Mouse (Mus musculus): ENCODE results near the gene Zfhx2. TPM values are rescaled to one million over a fixed set of nuclear protein-coding genes. Genes with fewer than 3 reads are reported as not detected.

Zfhx2 gene
- polyA plus RNA-seq (2015; fragmentation: Nextera tagmentation; extraction: Ambion mirVana) = 4.3 and 6.0 TPM in 2 replicates

GRCm38 (mm10) chr14:55092011-55092577 is at the start of gene Zfhx2:
Zfhx2 (minus strand) TSS chr14:55092324.
- Histone ChIP-seq H3K36me3 (ENCODE audit: insufficient read depth, low read length) (no peaks in the 10 kb centered on the region), H3K27ac (ENCODE audit: low read length) (peak within 1 kb of the TSS; percentile 79), H3K4me2 (replicated peaks; ENCODE audit: low read depth, low read length) (peak within 1 kb of the TSS; percentile 75), H3K4me1 (ENCODE audit: insufficient read depth, low read length) (peaks cover 25% of the 10 kb centered on the region), H3K9me3 (ENCODE audit: low read length) (no peaks in the 10 kb centered on the region), H3K27me3 (ENCODE audit: insufficient read depth, low read length) (no peaks in the 10 kb centered on the region), H3K4me3 (ENCODE audit: low read length) (peak within 1 kb of the TSS; percentile 63), H3K9ac (replicated peaks; ENCODE audit: low read length) (peak within 1 kb of the TSS; percentile 72)
- ATAC-seq (ENCODE audit: low FRiP score, low TSS enrichment) = peak; percentile 89
- WGBS = under 1% methylated on average over 34 of the region's 34 CpGs

DNA sequence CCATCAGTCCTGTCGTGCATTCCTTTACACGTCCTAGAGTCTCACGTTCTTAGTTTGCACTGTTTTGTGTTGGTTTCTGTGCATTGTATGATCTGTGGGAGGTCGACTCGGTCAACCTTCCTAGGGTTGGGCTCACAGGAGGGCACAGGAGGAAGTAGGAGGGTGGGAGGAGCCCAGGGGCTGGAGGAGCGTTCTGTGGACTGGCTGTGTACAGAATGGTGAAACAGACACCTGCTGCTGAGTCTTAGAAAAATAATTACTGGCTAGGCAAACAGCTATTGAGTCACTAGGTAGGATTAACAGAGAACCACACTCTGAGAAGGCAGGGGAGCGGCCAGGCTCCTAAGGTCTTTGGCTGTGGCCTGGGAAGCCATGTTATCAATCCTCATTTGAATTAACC is 47.2 kb upstream of the Zfhx2 start:
- peak overlapping the region; percentile 9; the same call in 1 of the 2 replicates for H3K9ac ChIP-seq (replicated peaks; ENCODE audit: low read length)
- H3K4me3 ChIP-seq (ENCODE audit: low read length) = no peak overlapping the region
- 41% methylated on average over 7 of the region's 7 CpGs for WGBS
- no peaks in the 10 kb centered on the region for H3K9me3 ChIP-seq (ENCODE audit: low read length)
- ATAC-seq (ENCODE audit: low FRiP score, low TSS enrichment) = peak; percentile 70
- peak overlapping the region; percentile 19; the same call in 1 of the 2 replicates for H3K4me2 ChIP-seq (replicated peaks; ENCODE audit: low read depth, low read length)
- no peaks in the 10 kb centered on the region for H3K27me3 ChIP-seq (ENCODE audit: insufficient read depth, low read length)
- no peaks in the 10 kb centered on the region for H3K36me3 ChIP-seq (ENCODE audit: insufficient read depth, low read length)
- H3K27ac ChIP-seq (ENCODE audit: low read length) = peak overlapping the region; percentile 33; the same call in 1 of the 2 replicates
- peaks cover 13% of the 10 kb centered on the region; the same call in 1 of the 2 replicates for H3K4me1 ChIP-seq (ENCODE audit: insufficient read depth, low read length)

DNA sequence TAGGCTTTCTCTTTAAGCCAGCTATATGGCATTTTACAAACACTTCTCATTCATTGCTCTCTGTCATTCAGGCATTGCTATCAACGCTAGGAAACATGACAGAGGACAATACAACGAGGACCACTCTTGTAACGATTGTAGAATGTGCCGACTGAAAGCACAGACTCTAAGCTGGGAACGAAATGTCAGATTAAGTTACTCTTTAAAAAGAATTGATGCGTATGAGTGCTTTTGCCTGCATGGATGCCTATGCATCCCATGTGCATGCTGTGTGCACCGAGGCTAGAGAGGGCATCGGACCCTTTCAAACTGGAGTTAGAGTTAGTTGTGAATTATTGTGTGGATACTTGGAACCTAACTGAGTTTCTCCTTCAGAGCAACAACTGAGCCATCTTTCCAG is 43.6 kb upstream of the Zfhx2 start:
- Histone ChIP-seq H3K9ac (replicated peaks; ENCODE audit: low read length) (no peak overlapping the region), H3K4me3 (ENCODE audit: low read length) (no peak overlapping the region), H3K4me1 (ENCODE audit: insufficient read depth, low read length) (peaks cover 13% of the 10 kb centered on the region; the same call in 1 of the 2 replicates), H3K27ac (ENCODE audit: low read length) (no peak overlapping the region), H3K9me3 (ENCODE audit: low read length) (no peaks in the 10 kb centered on the region), H3K4me2 (replicated peaks; ENCODE audit: low read depth, low read length) (no peak overlapping the region), H3K36me3 (ENCODE audit: insufficient read depth, low read length) (no peaks in the 10 kb centered on the region), H3K27me3 (ENCODE audit: insufficient read depth, low read length) (no peaks in the 10 kb centered on the region)
- 42% methylated on average over 8 of the region's 8 CpGs for WGBS
- no peak for ATAC-seq (ENCODE audit: low FRiP score, low TSS enrichment)

GRCm38 (mm10) chr14:55126521-55126920 is 34.4 kb upstream of the Zfhx2 start:
- peaks cover 6% of the 10 kb centered on the region for H3K4me1 ChIP-seq (ENCODE audit: insufficient read depth, low read length)
- no peak overlapping the region for H3K9ac ChIP-seq (replicated peaks; ENCODE audit: low read length)
- H3K36me3 ChIP-seq (ENCODE audit: insufficient read depth, low read length) = no peaks in the 10 kb centered on the region
- no peak for ATAC-seq (ENCODE audit: low FRiP score, low TSS enrichment)
- H3K27me3 ChIP-seq (ENCODE audit: insufficient read depth, low read length) = no peaks in the 10 kb centered on the region
- H3K4me2 ChIP-seq (replicated peaks; ENCODE audit: low read depth, low read length) = no peak overlapping the region
- no peak overlapping the region for H3K27ac ChIP-seq (ENCODE audit: low read length)
- WGBS = 86% methylated on average over 7 of the region's 7 CpGs
- H3K4me3 ChIP-seq (ENCODE audit: low read length) = no peak overlapping the region
- H3K9me3 ChIP-seq (ENCODE audit: low read length) = no peaks in the 10 kb centered on the region

- no peaks in the 10 kb centered on the region for H3K36me3 ChIP-seq (ENCODE audit: insufficient read depth, low read length)
- WGBS = 85% methylated on average over 5 of the region's 5 CpGs
- H3K9me3 ChIP-seq (ENCODE audit: low read length) = no peaks in the 10 kb centered on the region
- H3K27ac ChIP-seq (ENCODE audit: low read length) = no peak overlapping the region
- peaks cover 6% of the 10 kb centered on the region for H3K4me1 ChIP-seq (ENCODE audit: insufficient read depth, low read length)
- no peak for ATAC-seq (ENCODE audit: low FRiP score, low TSS enrichment)
- H3K9ac ChIP-seq (replicated peaks; ENCODE audit: low read length) = no peak overlapping the region
- H3K4me3 ChIP-seq (ENCODE audit: low read length) = no peak overlapping the region
- no peak overlapping the region for H3K4me2 ChIP-seq (replicated peaks; ENCODE audit: low read depth, low read length)
- H3K27me3 ChIP-seq (ENCODE audit: insufficient read depth, low read length) = no peaks in the 10 kb centered on the region
These were observed 33.6 kb upstream of the Zfhx2 start for GRCm38 (mm10) chr14:55125711-55126110.

GRCm38 (mm10) chr14:55122359-55122758 is 30.2 kb upstream of the Zfhx2 start:
- no peaks in the 10 kb centered on the region for H3K27me3 ChIP-seq (ENCODE audit: insufficient read depth, low read length)
- H3K36me3 ChIP-seq (ENCODE audit: insufficient read depth, low read length) = no peaks in the 10 kb centered on the region
- H3K9ac ChIP-seq (replicated peaks; ENCODE audit: low read length) = no peak overlapping the region
- WGBS = 48% methylated on average over 8 of the region's 8 CpGs
- H3K4me2 ChIP-seq (replicated peaks; ENCODE audit: low read depth, low read length) = peak overlapping the region; percentile 28
- no peaks in the 10 kb centered on the region for H3K9me3 ChIP-seq (ENCODE audit: low read length)
- H3K4me1 ChIP-seq (ENCODE audit: insufficient read depth, low read length) = peaks cover 6% of the 10 kb centered on the region
- no peak for ATAC-seq (ENCODE audit: low FRiP score, low TSS enrichment)
- peak overlapping the region; percentile 5; the same call in 1 of the 2 replicates for H3K4me3 ChIP-seq (ENCODE audit: low read length)
- no peak overlapping the region for H3K27ac ChIP-seq (ENCODE audit: low read length)

GRCm38 (mm10) chr14:55121947-55122346 is 29.8 kb upstream of the Zfhx2 start:
- Histone ChIP-seq H3K9ac (replicated peaks; ENCODE audit: low read length) (no peak overlapping the region), H3K4me3 (ENCODE audit: low read length) (peak overlapping the region; percentile 5; the same call in 1 of the 2 replicates), H3K27me3 (ENCODE audit: insufficient read depth, low read length) (no peaks in the 10 kb centered on the region), H3K4me1 (ENCODE audit: insufficient read depth, low read length) (peaks cover 6% of the 10 kb centered on the region), H3K27ac (ENCODE audit: low read length) (no peak overlapping the region), H3K36me3 (ENCODE audit: insufficient read depth, low read length) (no peaks in the 10 kb centered on the region), H3K4me2 (replicated peaks; ENCODE audit: low read depth, low read length) (peak overlapping the region; percentile 28), H3K9me3 (ENCODE audit: low read length) (no peaks in the 10 kb centered on the region)
- 6% methylated on average over 5 of the region's 5 CpGs for WGBS
- ATAC-seq (ENCODE audit: low FRiP score, low TSS enrichment) = peak; percentile 92

GRCm38 (mm10) chr14:55119421-55120134 is 27.5 kb upstream of the Zfhx2 start:
- WGBS = 77% methylated on average over 4 of the region's 4 CpGs
- H3K9me3 ChIP-seq (ENCODE audit: low read length) = no peaks in the 10 kb centered on the region
- no peak overlapping the region for H3K4me2 ChIP-seq (replicated peaks; ENCODE audit: low read depth, low read length)
- peaks cover 14% of the 10 kb centered on the region for H3K27me3 ChIP-seq (ENCODE audit: insufficient read depth, low read length)
- no peak overlapping the region for H3K4me3 ChIP-seq (ENCODE audit: low read length)
- ATAC-seq (ENCODE audit: low FRiP score, low TSS enrichment) = no peak
- H3K9ac ChIP-seq (replicated peaks; ENCODE audit: low read length) = no peak overlapping the region
- peaks cover 20% of the 10 kb centered on the region for H3K4me1 ChIP-seq (ENCODE audit: insufficient read depth, low read length)
- no peaks in the 10 kb centered on the region for H3K36me3 ChIP-seq (ENCODE audit: insufficient read depth, low read length)
- H3K27ac ChIP-seq (ENCODE audit: low read length) = no peak overlapping the region

DNA sequence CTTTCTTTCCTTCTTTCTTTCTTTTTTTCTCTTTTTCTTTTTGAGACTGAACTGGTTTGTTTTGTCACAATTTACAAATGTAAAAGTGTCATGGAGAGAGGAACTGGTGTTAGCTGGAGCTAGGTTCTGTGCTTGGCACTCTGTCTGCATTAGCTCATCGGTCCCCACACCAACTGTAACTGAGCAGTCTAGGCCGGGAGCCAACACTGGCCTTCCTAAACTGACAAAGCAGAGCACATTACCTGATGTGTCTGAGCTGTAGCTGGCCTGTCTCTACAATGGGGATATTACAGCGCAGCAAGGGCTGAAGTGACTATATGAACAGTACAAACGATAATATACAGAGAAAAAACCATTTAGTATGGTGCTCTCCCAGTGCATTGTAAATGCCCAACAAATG is 26.7 kb upstream of the Zfhx2 start:
- Histone ChIP-seq H3K27me3 (ENCODE audit: insufficient read depth, low read length) (peaks cover 21% of the 10 kb centered on the region), H3K4me3 (ENCODE audit: low read length) (no peak overlapping the region), H3K9ac (replicated peaks; ENCODE audit: low read length) (no peak overlapping the region), H3K9me3 (ENCODE audit: low read length) (no peaks in the 10 kb centered on the region), H3K27ac (ENCODE audit: low read length) (no peak overlapping the region), H3K4me2 (replicated peaks; ENCODE audit: low read depth, low read length) (no peak overlapping the region), H3K4me1 (ENCODE audit: insufficient read depth, low read length) (peaks cover 26% of the 10 kb centered on the region), H3K36me3 (ENCODE audit: insufficient read depth, low read length) (no peaks in the 10 kb centered on the region)
- 79% methylated on average over 4 of the region's 4 CpGs for WGBS
- no peak for ATAC-seq (ENCODE audit: low FRiP score, low TSS enrichment)
